Comparison of ENCODE assay signal across 15 mouse cellular contexts in genomic region chr19:46547565-46547964, GRCm38 (mm10). TPM values are rescaled to one million over a fixed set of nuclear protein-coding genes. Genes with fewer than 3 reads are reported as not detected.
DNase-seq lines count a peak whose midpoint lies in the region; ATAC-seq and TF ChIP-seq lines count a peak whose summit lies in the region.
"Had no signal": no experiment of that assay in that cellular context is flagged by ENCODE, and none has a peak within 500 bp of the region (broad histone marks: within the 10 kb centered on the region; RNA-seq: fewer than 3 reads in every experiment).

No protein-coding gene starts in this region.

- peaks cover 73% of the 10 kb centered on the region for H3K36me3 ChIP-seq in hindbrain, embryonic 10.5 days
- peaks cover 12% of the 10 kb centered on the region; the same call in 1 of the 2 replicates for H3K36me3 ChIP-seq in hindbrain, embryonic 11.5 days (ENCODE audit: control insufficient read depth, insufficient read depth, low read length)
- H3K36me3 ChIP-seq in forebrain, embryonic 11.5 days (ENCODE audit: control insufficient read depth, insufficient read depth, low read length) = no peaks in the 10 kb centered on the region
- H3K36me3 ChIP-seq in hindbrain, embryonic 16.5 days (ENCODE audit: control insufficient read depth, insufficient read depth, low read length) = peaks cover 27% of the 10 kb centered on the region
- peaks cover 19% of the 10 kb centered on the region; the same call in 1 of the 2 replicates for H3K36me3 ChIP-seq in intestine, postnatal 0 days (ENCODE audit: control insufficient read depth, insufficient read depth)

- H3K4me3 ChIP-seq in hindbrain, embryonic 10.5 days = no peak overlapping the region
- no peak overlapping the region for H3K4me3 ChIP-seq in hindbrain, embryonic 11.5 days (ENCODE audit: low read depth, low read length)
- H3K4me3 ChIP-seq in forebrain, embryonic 11.5 days (ENCODE audit: low read depth, low read length) = no peak overlapping the region
- H3K4me3 ChIP-seq in hindbrain, embryonic 16.5 days (ENCODE audit: low read length) = no peak overlapping the region
- no peak overlapping the region for H3K4me3 ChIP-seq in intestine, postnatal 0 days (ENCODE audit: low read depth, low read length)
- H3K4me3 ChIP-seq: limb, embryonic 13.5 days had no signal

- no peak for TF ChIP-seq CTCF in brain, embryonic 14.5 days (IDR thresholded peaks at IDR 0.05; ENCODE audit: borderline replicate concordance, extremely low read depth, insufficient read depth, insufficient read length)
- TF ChIP-seq CTCF in intestine, postnatal 0 days (IDR thresholded peaks at IDR 0.05; ENCODE audit: low read depth) = no peak

- 78% methylated on average over 6 of the region's 6 CpGs for WGBS in hindbrain, embryonic 10.5 days
- WGBS in hindbrain, embryonic 11.5 days = 80% methylated on average over 6 of the region's 6 CpGs
- WGBS in forebrain, embryonic 11.5 days = 80% methylated on average over 6 of the region's 6 CpGs
- 63% methylated on average over 6 of the region's 6 CpGs for WGBS in hindbrain, embryonic 16.5 days
- WGBS in intestine, postnatal 0 days = 83% methylated on average over 6 of the region's 6 CpGs

- H3K9me3 ChIP-seq in hindbrain, embryonic 10.5 days = no peaks in the 10 kb centered on the region
- H3K9me3 ChIP-seq in hindbrain, embryonic 11.5 days (ENCODE audit: control insufficient read depth, low read length) = no peaks in the 10 kb centered on the region
- no peaks in the 10 kb centered on the region for H3K9me3 ChIP-seq in forebrain, embryonic 11.5 days (ENCODE audit: control insufficient read depth, low read length)
- no peaks in the 10 kb centered on the region for H3K9me3 ChIP-seq in hindbrain, embryonic 16.5 days (ENCODE audit: control insufficient read depth, low read length)
- no peaks in the 10 kb centered on the region for H3K9me3 ChIP-seq in intestine, postnatal 0 days (ENCODE audit: control insufficient read depth)
- H3K9me3 ChIP-seq: limb, embryonic 13.5 days had no signal

- peak overlapping the region; percentile 40 for H3K27ac ChIP-seq in hindbrain, embryonic 10.5 days
- H3K27ac ChIP-seq in hindbrain, embryonic 11.5 days (ENCODE audit: low read depth, low read length) = no peak overlapping the region
- H3K27ac ChIP-seq in forebrain, embryonic 11.5 days (ENCODE audit: low read depth, low read length) = peak overlapping the region; percentile 31; the same call in 1 of the 2 replicates
- H3K27ac ChIP-seq in hindbrain, embryonic 16.5 days (ENCODE audit: low read depth, low read length) = peak overlapping the region; percentile 54
- H3K27ac ChIP-seq in intestine, postnatal 0 days (ENCODE audit: low read depth, low read length) = no peak overlapping the region
- H3K27ac ChIP-seq: limb, embryonic 13.5 days had no signal

- no peak for DNase-seq in hindbrain, embryonic 10.5 days (ENCODE audit: low spot score)
- DNase-seq in hindbrain, embryonic 11.5 days (ENCODE audit: low spot score) = no peak
- DNase-seq in brain, embryonic 14.5 days (ENCODE audit: low read depth) = peak; percentile 50
- DNase-seq in forebrain, embryonic 11.5 days (ENCODE audit: low spot score) = no peak
- DNase-seq in right cerebral cortex, postnatal 10 days (ENCODE audit: low spot score in 2 of 2) = no peak
- DNase-seq: adrenal gland, postnatal 36 days; gastrocnemius, postnatal 36 days; right cerebral cortex, adult 18-20 months had no signal

- TF ChIP-seq POLR2A in brain, embryonic 14.5 days (IDR thresholded peaks at IDR 0.05; ENCODE audit: borderline replicate concordance, extremely low read depth, insufficient read depth, insufficient read length, poor library complexity, severe bottlenecking) = no peak

- H3K9ac ChIP-seq in hindbrain, embryonic 11.5 days (ENCODE audit: low read depth, low read length) = no peak overlapping the region
- no peak overlapping the region for H3K9ac ChIP-seq in forebrain, embryonic 11.5 days (ENCODE audit: low read length)
- H3K9ac ChIP-seq in hindbrain, embryonic 16.5 days (ENCODE audit: low read depth, low read length) = no peak overlapping the region
- no peak overlapping the region for H3K9ac ChIP-seq in intestine, postnatal 0 days (ENCODE audit: low read depth, low read length)
- H3K9ac ChIP-seq: limb, embryonic 13.5 days; lung, embryonic 14.5 days had no signal

- H3K4me2 ChIP-seq in hindbrain, embryonic 11.5 days (replicated peaks; ENCODE audit: low read depth, low read length) = no peak overlapping the region
- H3K4me2 ChIP-seq in forebrain, embryonic 11.5 days (ENCODE audit: low read depth, low read length, severe bottlenecking) = no peak overlapping the region
- H3K4me2 ChIP-seq in hindbrain, embryonic 16.5 days (ENCODE audit: low read length) = no peak overlapping the region
- no peak overlapping the region for H3K4me2 ChIP-seq in intestine, postnatal 0 days (replicated peaks; ENCODE audit: low read depth)
- H3K4me2 ChIP-seq: limb, embryonic 13.5 days; lung, embryonic 14.5 days had no signal

- ATAC-seq in hindbrain, embryonic 11.5 days (ENCODE audit: low FRiP score) = no peak
- ATAC-seq in forebrain, embryonic 11.5 days (replicated peaks; ENCODE audit: low FRiP score) = no peak
- ATAC-seq in hindbrain, embryonic 16.5 days = no peak
- ATAC-seq in intestine, postnatal 0 days = no peak
- ATAC-seq in CD4-positive, CD25-positive, alpha-beta regulatory T cell, adult 4 months = no peak
- ATAC-seq: activated CD4-positive, CD25-positive, alpha-beta regulatory T cell, adult 4 months had no signal

- no peaks in the 10 kb centered on the region for H3K4me1 ChIP-seq in hindbrain, embryonic 10.5 days (replicated peaks)
- no peaks in the 10 kb centered on the region for H3K4me1 ChIP-seq in hindbrain, embryonic 11.5 days (replicated peaks; ENCODE audit: control insufficient read depth, insufficient read depth, low read length)
- no peaks in the 10 kb centered on the region for H3K4me1 ChIP-seq in forebrain, embryonic 11.5 days (replicated peaks; ENCODE audit: control insufficient read depth, insufficient read depth, low read length)
- no peaks in the 10 kb centered on the region for H3K4me1 ChIP-seq in hindbrain, embryonic 16.5 days (ENCODE audit: control insufficient read depth, insufficient read depth, low read depth, low read length)
- H3K4me1 ChIP-seq in intestine, postnatal 0 days (replicated peaks; ENCODE audit: control insufficient read depth, insufficient read depth, low read length) = no peaks in the 10 kb centered on the region
- H3K4me1 ChIP-seq: limb, embryonic 13.5 days had no signal

- no peaks in the 10 kb centered on the region for H3K27me3 ChIP-seq in hindbrain, embryonic 10.5 days (ENCODE audit: insufficient read depth, poor library complexity, severe bottlenecking)
- H3K27me3 ChIP-seq in hindbrain, embryonic 11.5 days (ENCODE audit: control insufficient read depth, insufficient read depth, low read length) = no peaks in the 10 kb centered on the region
- no peaks in the 10 kb centered on the region for H3K27me3 ChIP-seq in forebrain, embryonic 11.5 days (ENCODE audit: control insufficient read depth, insufficient read depth, low read length)
- no peaks in the 10 kb centered on the region for H3K27me3 ChIP-seq in hindbrain, embryonic 16.5 days (replicated peaks; ENCODE audit: control insufficient read depth, insufficient read depth, low read length)
- H3K27me3 ChIP-seq in intestine, postnatal 0 days (replicated peaks; ENCODE audit: control insufficient read depth, insufficient read depth, low read length) = no peaks in the 10 kb centered on the region
- H3K27me3 ChIP-seq: CH12.LX; limb, embryonic 13.5 days had no signal

RNA-seq across cellular contexts. Expression of gene Arl3, which starts 25.4 kb away (rescaled TPM):
- 203 and 209 TPM in 2 replicates for polyA plus RNA-seq in hindbrain, embryonic 10.5 days (2016; fragmentation: Nextera tagmentation; extraction: Ambion mirVana)
- 145 and 160 TPM in 2 replicates for polyA plus RNA-seq in hindbrain, embryonic 11.5 days (2014; fragmentation: Nextera tagmentation; extraction: Ambion mirVana)
- polyA plus RNA-seq in brain, embryonic 14.5 days (2012; rRNA removed) = 169 and 180 TPM in 2 replicates
- 152 and 154 TPM in 2 replicates for polyA plus RNA-seq in forebrain, embryonic 11.5 days (2014; fragmentation: Nextera tagmentation; extraction: Ambion mirVana)
- polyA plus RNA-seq in hindbrain, embryonic 16.5 days (2015; fragmentation: Nextera tagmentation; extraction: Ambion mirVana) = 211 and 247 TPM in 2 replicates
- 21.1 and 25.6 TPM in 2 replicates for polyA plus RNA-seq in intestine, postnatal 0 days (2015; fragmentation: Nextera tagmentation; extraction: Ambion mirVana)
- 10 to 100 TPM; 29.0 to 34.9 TPM for polyA plus RNA-seq in CD4-positive, CD25-positive, alpha-beta regulatory T cell, adult 4 months (2017; shearing (Covaris generic))

RNA-seq across cellular contexts. Expression of gene Sfxn2, which starts 25.6 kb away (rescaled TPM):
- polyA plus RNA-seq in hindbrain, embryonic 10.5 days (2016; fragmentation: Nextera tagmentation; extraction: Ambion mirVana) = 12.9 and 17.9 TPM in 2 replicates
- polyA plus RNA-seq in hindbrain, embryonic 11.5 days (2014; fragmentation: Nextera tagmentation; extraction: Ambion mirVana) = 9.3 and 11.1 TPM in 2 replicates
- polyA plus RNA-seq in brain, embryonic 14.5 days (2012; rRNA removed) = 11.8 and 12.6 TPM in 2 replicates
- polyA plus RNA-seq in forebrain, embryonic 11.5 days (2014; fragmentation: Nextera tagmentation; extraction: Ambion mirVana) = 10.9 and 14.6 TPM in 2 replicates
- polyA plus RNA-seq in hindbrain, embryonic 16.5 days (2015; fragmentation: Nextera tagmentation; extraction: Ambion mirVana) = 9.9 and 10.5 TPM in 2 replicates
- 5.2 and 6.2 TPM in 2 replicates for polyA plus RNA-seq in intestine, postnatal 0 days (2015; fragmentation: Nextera tagmentation; extraction: Ambion mirVana)
- 10 to 100 TPM in 1 of 2 experiments, 1 to 10 TPM in 1; 6.2 to 13.4 TPM for polyA plus RNA-seq in CD4-positive, CD25-positive, alpha-beta regulatory T cell, adult 4 months (2017; shearing (Covaris generic))

RNA-seq across cellular contexts. Expression of gene Trim8, which starts 46.1 kb away (rescaled TPM):
- 26.5 and 30.0 TPM in 2 replicates for polyA plus RNA-seq in hindbrain, embryonic 10.5 days (2016; fragmentation: Nextera tagmentation; extraction: Ambion mirVana)
- polyA plus RNA-seq in hindbrain, embryonic 11.5 days (2014; fragmentation: Nextera tagmentation; extraction: Ambion mirVana) = 28.4 and 30.6 TPM in 2 replicates
- 35.3 and 63.0 TPM in 2 replicates for polyA plus RNA-seq in brain, embryonic 14.5 days (2012; rRNA removed)
- 30.7 and 39.5 TPM in 2 replicates for polyA plus RNA-seq in forebrain, embryonic 11.5 days (2014; fragmentation: Nextera tagmentation; extraction: Ambion mirVana)
- 23.4 and 27.6 TPM in 2 replicates for polyA plus RNA-seq in hindbrain, embryonic 16.5 days (2015; fragmentation: Nextera tagmentation; extraction: Ambion mirVana)
- polyA plus RNA-seq in intestine, postnatal 0 days (2015; fragmentation: Nextera tagmentation; extraction: Ambion mirVana) = 16.7 and 17.1 TPM in 2 replicates
- 10 to 100 TPM; 16.3 to 21.5 TPM for polyA plus RNA-seq in CD4-positive, CD25-positive, alpha-beta regulatory T cell, adult 4 months (2017; shearing (Covaris generic))

RNA-seq across cellular contexts. Expression of gene Wbp1l, which starts 51.3 kb away (rescaled TPM):
- 48.2 and 54.4 TPM in 2 replicates for polyA plus RNA-seq in hindbrain, embryonic 10.5 days (2016; fragmentation: Nextera tagmentation; extraction: Ambion mirVana)
- polyA plus RNA-seq in hindbrain, embryonic 11.5 days (2014; fragmentation: Nextera tagmentation; extraction: Ambion mirVana) = 31.5 and 33.4 TPM in 2 replicates
- 33.7 and 44.8 TPM in 2 replicates for polyA plus RNA-seq in brain, embryonic 14.5 days (2012; rRNA removed)
- polyA plus RNA-seq in forebrain, embryonic 11.5 days (2014; fragmentation: Nextera tagmentation; extraction: Ambion mirVana) = 41.3 and 41.4 TPM in 2 replicates
- 32.0 and 40.0 TPM in 2 replicates for polyA plus RNA-seq in hindbrain, embryonic 16.5 days (2015; fragmentation: Nextera tagmentation; extraction: Ambion mirVana)
- 33.1 and 35.2 TPM in 2 replicates for polyA plus RNA-seq in intestine, postnatal 0 days (2015; fragmentation: Nextera tagmentation; extraction: Ambion mirVana)
- polyA plus RNA-seq in CD4-positive, CD25-positive, alpha-beta regulatory T cell, adult 4 months (2017; shearing (Covaris generic)) = 10 to 100 TPM; 19.2 to 20.8 TPM

Comparison
In these comparisons a context has a peak if more than half of its experiments do, and no peak if none do; other contexts are left out.
1. H3K27ac ChIP-seq: peak in hindbrain, embryonic 10.5 days (single experiment), forebrain, embryonic 11.5 days (single experiment) and hindbrain, embryonic 16.5 days (single experiment); none in hindbrain, embryonic 11.5 days (single experiment) and intestine, postnatal 0 days (single experiment).